Mouse (Mus musculus) hindbrain, embryonic 11.5 days (tissue): ENCODE measurements around the gene Tef. TPM values are rescaled to one million over a fixed set of nuclear protein-coding genes. Genes with fewer than 3 reads are reported as not detected.

Source experiments
- ATAC-seq: fragments of 200-750 bp; cut with Nextera tagmentation; 2 replicates; pipeline ENCODE4 v1.8.0; 2017; ENCODE audit warnings: mild to moderate bottlenecking, moderate TSS enrichment, moderate library complexity; ENCODE audit not compliant: low FRiP score
- DNase-seq: peaks from one replicate; pipeline ENCODE4 v3.0.0-alpha.2; 2015; ENCODE audit warnings: low spot score
- H3K27ac ChIP-seq: fragments of 300-500 bp; sonication (generic); 2 replicates; pipeline ENCODE4 v1.5.1; 2014; ENCODE audit warnings: mild to moderate bottlenecking, low read depth, low read length
- H3K27me3 ChIP-seq: fragments of 300-500 bp; sonication (generic); 2 replicates; pipeline ENCODE4 v1.6.1; 2014; ENCODE audit warnings: mild to moderate bottlenecking, low read length, moderate library complexity, mixed read lengths; ENCODE audit not compliant: control insufficient read depth, insufficient read depth
- H3K36me3 ChIP-seq: fragments of 300-500 bp; sonication (generic); 2 replicates; pipeline ENCODE4 v1.6.1; 2014; ENCODE audit warnings: mild to moderate bottlenecking, low read length, moderate library complexity, mixed read lengths; ENCODE audit not compliant: control insufficient read depth, insufficient read depth
- H3K4me1 ChIP-seq: fragments of 300-500 bp; sonication (generic); replicated peaks from 2 replicates; pipeline ENCODE4 v1.6.1; 2014; ENCODE audit warnings: low read length, mixed read lengths; ENCODE audit not compliant: control insufficient read depth, insufficient read depth
- H3K4me2 ChIP-seq: fragments of 300-500 bp; sonication (generic); replicated peaks from 2 replicates; pipeline ENCODE4 v1.6.1; 2014; ENCODE audit warnings: mild to moderate bottlenecking, low read depth, low read length
- H3K4me3 ChIP-seq: fragments of 300-500 bp; sonication (generic); 2 replicates; pipeline ENCODE4 v1.5.1; 2014; ENCODE audit warnings: low read depth, low read length
- H3K9ac ChIP-seq: fragments of 300-500 bp; sonication (generic); 2 replicates; pipeline ENCODE4 v1.6.1; 2014; ENCODE audit warnings: low read depth, low read length
- H3K9me3 ChIP-seq: fragments of 300-500 bp; sonication (generic); 2 replicates; pipeline ENCODE4 v1.6.1; 2016; ENCODE audit warnings: low read length; ENCODE audit not compliant: control insufficient read depth
- WGBS: fragments of 180-500 bp; shearing (Covaris S2); extraction: QIAGEN DNeasy Blood & Tissue Kit; methylation state at CpG from one replicate; pipeline ENCODE4 v1.1.7; 2014; 5-methylcytosine and 5-hydroxymethylcytosine counted together
- polyA plus RNA-seq: library from polyadenylated mRNA; unstranded; fragments of >200 nt; fragmentation: Nextera tagmentation; extraction: Ambion mirVana; gene quantifications from 2 replicates; pipeline ENCODE4 v1.2.1, GENCODE M21; 2014

The Tef gene
- polyA plus RNA-seq, 1 experiment from 2014 or later, result 12.4 TPM

DNA sequence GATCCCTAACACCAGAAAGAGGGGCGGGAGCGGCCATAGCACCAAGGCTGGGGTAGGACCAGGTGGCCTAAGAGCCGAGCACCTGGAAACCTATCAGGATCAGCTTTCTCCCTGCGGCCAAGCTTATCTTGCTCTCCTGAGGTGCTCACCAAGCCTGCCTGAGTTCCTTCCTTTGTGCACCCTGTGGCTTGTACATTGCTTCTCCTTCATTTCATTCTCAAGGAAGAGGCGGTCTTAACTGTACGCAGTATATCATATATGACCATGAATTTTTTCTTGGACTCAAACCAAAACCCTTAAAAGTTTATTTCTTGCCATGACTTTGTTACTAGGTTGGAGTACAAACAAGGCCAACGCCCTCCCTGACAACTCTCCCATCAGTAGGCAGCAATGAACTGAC, 62.0 kb downstream of the Tef start:
- DNase-seq (no peak), ATAC-seq (no peak)
- 97% methylated on average over 7 of the region's 7 CpGs for WGBS
- 0 out of 2 replicates have a peak, but pooled peaks cover 3% of the 10 kb centered on the region for H3K36me3 ChIP-seq
- H3K4me3 ChIP-seq, result no peak overlapping the region
- H3K27me3 ChIP-seq, result no peaks in the 10 kb centered on the region
- H3K27ac ChIP-seq, result no peak overlapping the region
- H3K9me3 ChIP-seq, result no peaks in the 10 kb centered on the region
- H3K4me2 ChIP-seq, result no peak overlapping the region
- H3K4me1 ChIP-seq, result no peaks in the 10 kb centered on the region
- H3K9ac ChIP-seq, result no peak overlapping the region

- Histone ChIP-seq H3K36me3 (0 out of 2 replicates have a peak, but pooled peaks cover 6% of the 10 kb centered on the region), H3K4me2 (no peak overlapping the region), H3K4me1 (no peaks in the 10 kb centered on the region; the same call in 1 of the 2 replicates), H3K9ac (no peak overlapping the region), H3K27ac (no peak overlapping the region), H3K9me3 (no peaks in the 10 kb centered on the region), H3K27me3 (no peaks in the 10 kb centered on the region), H3K4me3 (no peak overlapping the region)
- WGBS, result 96% methylated on average over 5 of the region's 5 CpGs
- DNase-seq, result no peak
- ATAC-seq, result no peak
These were observed 67.8 kb downstream of the Tef start for GRCm38 (mm10) chr15:81869985-81870384.

DNA sequence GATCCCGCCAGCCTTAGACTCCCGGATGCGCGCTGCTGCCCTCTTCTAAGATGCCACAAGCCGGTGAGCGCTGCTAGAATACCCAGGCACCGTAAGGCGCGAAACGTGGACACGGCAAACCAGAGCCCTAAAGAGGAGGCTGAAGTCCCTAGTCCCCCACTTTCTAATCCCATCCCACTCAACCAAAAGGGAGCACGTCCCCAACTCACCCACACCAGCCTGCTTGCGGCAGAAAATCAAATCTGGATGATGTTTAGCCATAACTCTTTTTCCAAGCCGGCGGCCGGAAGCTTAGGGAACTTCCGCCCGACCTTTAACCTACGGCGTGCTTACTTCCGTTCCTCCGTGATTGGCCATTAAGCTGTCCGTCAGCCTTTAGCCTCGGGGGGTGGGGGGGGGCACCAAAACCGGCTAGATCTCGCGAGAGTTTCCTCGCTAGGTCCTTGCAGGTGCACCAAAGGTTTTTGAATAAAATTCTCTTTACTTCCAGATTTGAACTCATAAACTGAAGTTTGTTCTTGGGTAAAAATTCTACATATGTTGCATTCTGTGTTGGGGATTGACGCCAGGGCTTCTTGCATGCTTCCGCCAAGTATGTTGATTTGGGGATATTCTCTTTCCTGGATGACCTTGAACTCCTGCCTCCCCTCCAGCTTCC, 69.5 kb downstream of the Tef start, which contains the start of gene Phf5a:
Gene Phf5a, minus strand, starts transcription at position 308 of the 658 bp plus-strand sequence.
- DNase-seq (peak; percentile 98), ATAC-seq (peak; percentile 91)
- peak within 1 kb of the TSS; percentile 92 for H3K27ac ChIP-seq
- H3K9me3 ChIP-seq, result no peaks in the 10 kb centered on the region
- peak within 1 kb of the TSS; percentile 81 for H3K4me2 ChIP-seq
- H3K4me1 ChIP-seq, result no peaks in the 10 kb centered on the region; the same call in 1 of the 2 replicates
- under 1% methylated on average over 30 of the region's 30 CpGs for WGBS
- peak within 1 kb of the TSS; percentile 96 for H3K4me3 ChIP-seq
- H3K36me3 ChIP-seq, result 0 out of 2 replicates have a peak, but pooled peaks cover 6% of the 10 kb centered on the region
- H3K27me3 ChIP-seq, result no peaks in the 10 kb centered on the region
- H3K9ac ChIP-seq, result peak within 1 kb of the TSS; percentile 96

DNA sequence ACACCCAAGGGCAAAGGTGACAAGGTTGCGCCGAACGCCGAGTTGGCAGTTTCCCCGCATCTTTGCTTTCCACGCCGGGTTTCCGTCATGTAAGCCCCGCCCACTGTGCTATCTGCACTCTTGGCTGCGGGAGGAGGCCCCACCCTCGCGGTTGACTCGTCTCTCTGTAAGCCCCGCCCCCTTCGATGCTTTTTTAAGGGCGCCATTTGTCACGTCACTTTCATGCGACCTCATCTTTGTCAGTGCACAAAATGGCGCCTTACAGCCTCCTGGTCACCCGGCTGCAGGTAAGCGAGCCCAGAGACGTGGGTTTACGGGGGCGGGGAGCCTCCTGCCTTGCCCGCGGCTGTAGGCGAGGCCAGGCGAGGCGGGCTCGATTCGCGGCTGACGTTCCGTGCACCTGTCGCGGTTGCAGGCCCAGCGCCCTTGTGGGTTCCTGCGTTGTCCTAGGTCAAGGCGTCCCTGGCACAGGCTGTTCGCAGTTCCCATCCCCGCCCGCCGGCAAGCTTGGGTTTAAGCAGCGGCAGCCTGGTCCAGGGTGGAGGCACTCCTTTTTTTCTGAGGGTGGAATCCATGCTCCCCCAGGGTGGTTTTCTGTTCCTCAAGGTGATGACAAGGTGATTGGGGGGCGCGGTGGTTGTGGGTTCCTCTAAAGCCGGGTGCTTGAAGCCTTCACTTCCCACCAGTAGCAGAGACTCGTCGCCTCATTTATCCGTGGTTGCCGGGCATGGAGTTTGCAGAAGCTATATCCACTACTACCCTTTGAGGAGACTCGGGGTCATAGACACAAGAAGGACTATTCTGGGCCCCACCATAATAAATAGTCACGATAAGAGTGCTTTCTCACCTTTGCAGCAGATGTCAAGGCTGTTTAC, 70.3 kb downstream of the Tef start, which contains the start of gene Aco2:
Gene Aco2, plus strand, starts transcription at position 48 of the 875 bp plus-strand sequence.
- H3K4me1 ChIP-seq, result no peaks in the 10 kb centered on the region; the same call in 1 of the 2 replicates
- peak within 1 kb of the TSS; percentile 92 for H3K27ac ChIP-seq
- peak within 1 kb of the TSS; percentile 96 for H3K4me3 ChIP-seq
- DNase-seq (peak; percentile 100), ATAC-seq (peak; percentile 86)
- WGBS, result under 1% methylated on average over 52 of the region's 53 CpGs
- no peaks in the 10 kb centered on the region for H3K9me3 ChIP-seq
- H3K4me2 ChIP-seq, result peak within 1 kb of the TSS; percentile 81
- peak within 1 kb of the TSS; percentile 96 for H3K9ac ChIP-seq
- H3K36me3 ChIP-seq, result 0 out of 2 replicates have a peak, but pooled peaks cover 3% of the 10 kb centered on the region
- no peaks in the 10 kb centered on the region for H3K27me3 ChIP-seq

Other genes with a start within 250 kb of the Tef start
- 23.3 and 41.7 TPM in 2 replicates for gene Ep300, start 217.1 kb upstream of the Tef start, polyA plus RNA-seq
- gene L3mbtl2, start 138.5 kb upstream of the Tef start, polyA plus RNA-seq, result 26.4 and 26.7 TPM in 2 replicates
- gene Chadl, start 105.1 kb upstream of the Tef start, polyA plus RNA-seq, result 3.5 and 3.6 TPM in 2 replicates
- 36.8 and 52.6 TPM in 2 replicates for gene Zc3h7b, start 57.4 kb upstream of the Tef start, polyA plus RNA-seq
- gene Rangap1, start 56.9 kb upstream of the Tef start, polyA plus RNA-seq, result 130 and 145 TPM in 2 replicates
- gene Tob2, start 56.4 kb downstream of the Tef start, polyA plus RNA-seq, result 10.5 and 12.5 TPM in 2 replicates
- gene Phf5a, start 69.5 kb downstream of the Tef start, polyA plus RNA-seq, result 184 and 186 TPM in 2 replicates
- 155 and 169 TPM in 2 replicates for gene Aco2, start 69.9 kb downstream of the Tef start, polyA plus RNA-seq
- 66.2 and 67.1 TPM in 2 replicates for gene Polr3h, start 123.8 kb downstream of the Tef start, polyA plus RNA-seq
- gene Csdc2, start 134.3 kb downstream of the Tef start, polyA plus RNA-seq, result 25.2 and 25.7 TPM in 2 replicates
- gene Pmm1, start 158.5 kb downstream of the Tef start, polyA plus RNA-seq, result 31.1 and 33.7 TPM in 2 replicates
- gene 1700029P11Rik, start 178.1 kb downstream of the Tef start, polyA plus RNA-seq, result not detected in 2 replicates
- 62.4 and 66.6 TPM in 2 replicates for gene Xrcc6, start 185.4 kb downstream of the Tef start, polyA plus RNA-seq
- 32.6 and 35.6 TPM in 2 replicates for gene Desi1, start 231.4 kb downstream of the Tef start, polyA plus RNA-seq
- gene Snu13, start 245.2 kb downstream of the Tef start, polyA plus RNA-seq, result 262 and 282 TPM in 2 replicates